Mouse (Mus musculus) stomach, embryonic 14.5 days (tissue): ENCODE measurements at regions not wholly inside any gene's neighbourhood (a gene's known extent, or its start where the extent isn't known, plus 50 kb on each side); places are given as distances from the start of the nearest gene placed in this dataset.

ENCODE experiments used
- ATAC-seq: fragments of 200-750 bp; cut with Nextera tagmentation; 2 replicates; pipeline ENCODE4 v1.8.0; 2017; ENCODE audit warnings: low read depth, moderate TSS enrichment; ENCODE audit not compliant: insufficient number of reproducible peaks, insufficient read depth, low FRiP score
- H3K27ac ChIP-seq: fragments of 300-500 bp; sonication (generic); 2 replicates; pipeline ENCODE4 v1.5.1; 2014; ENCODE audit warnings: mild to moderate bottlenecking, low read length, moderate library complexity, mixed read lengths
- H3K27me3 ChIP-seq: fragments of 300-500 bp; sonication (generic); 2 replicates; pipeline ENCODE4 v1.6.1; 2014; ENCODE audit warnings: low read length, control low read depth, mixed read lengths; ENCODE audit not compliant: control insufficient read depth, insufficient read depth
- H3K36me3 ChIP-seq: fragments of 300-500 bp; sonication (generic); 2 replicates; pipeline ENCODE4 v1.6.1; 2014; ENCODE audit warnings: mild to moderate bottlenecking, control low read depth, low read length, moderate library complexity, mixed read lengths; ENCODE audit not compliant: control insufficient read depth, insufficient read depth
- H3K4me1 ChIP-seq: fragments of 300-500 bp; sonication (generic); 2 replicates; pipeline ENCODE4 v1.6.1; 2014; ENCODE audit warnings: low read length, control low read depth, mixed read lengths; ENCODE audit not compliant: control insufficient read depth, insufficient read depth
- H3K4me2 ChIP-seq: fragments of 300-500 bp; sonication (generic); replicated peaks from 2 replicates; pipeline ENCODE4 v1.6.1; 2014; ENCODE audit warnings: low read depth, low read length, control low read depth
- H3K4me3 ChIP-seq: fragments of 300-500 bp; sonication (generic); 2 replicates; pipeline ENCODE4 v1.5.1; 2014; ENCODE audit warnings: low read depth, low read length, control low read depth
- H3K9ac ChIP-seq: fragments of 300-500 bp; sonication (generic); replicated peaks from 2 replicates; pipeline ENCODE4 v1.6.1; 2014; ENCODE audit warnings: low read depth, mild to moderate bottlenecking, control low read depth, low read length, moderate library complexity, mixed read lengths
- H3K9me3 ChIP-seq: fragments of 300-500 bp; sonication (generic); 2 replicates; pipeline ENCODE4 v1.6.1; 2016; ENCODE audit warnings: low read depth, low read length, control low read depth; ENCODE audit not compliant: control insufficient read depth
- WGBS: fragments of 180-500 bp; shearing (Covaris S2); extraction: QIAGEN DNeasy Blood & Tissue Kit; methylation state at CpG from one replicate; pipeline ENCODE4 v1.1.7; 2014; 5-methylcytosine and 5-hydroxymethylcytosine counted together

DNA sequence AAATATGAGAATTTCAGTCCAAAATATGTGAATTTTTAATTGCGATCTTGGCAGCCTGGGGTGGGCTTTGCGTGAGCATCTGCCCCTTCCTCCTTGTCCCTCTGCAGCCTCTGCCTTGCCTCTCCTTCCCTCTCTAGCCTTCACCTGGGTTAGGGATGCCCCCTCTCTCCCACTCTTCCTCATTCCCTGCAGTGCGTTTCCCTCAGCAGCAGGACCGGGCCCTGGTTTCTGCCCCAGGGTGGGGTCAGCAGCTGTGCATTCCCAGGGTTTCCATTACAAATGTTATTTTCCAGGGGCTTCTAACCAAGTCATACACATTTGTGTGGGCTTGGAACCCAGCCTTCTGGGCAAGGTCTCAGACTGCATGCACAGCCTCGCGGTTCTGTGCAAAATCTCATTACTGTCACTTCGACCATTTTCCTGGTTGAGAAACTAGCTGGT, 67.6 kb upstream of the Klhl29 start:
- ATAC-seq = no peak
- 48% methylated on average over 7 of the region's 7 CpGs for WGBS
- H3K27me3 ChIP-seq = no peaks in the 10 kb centered on the region
- no peaks in the 10 kb centered on the region for H3K9me3 ChIP-seq
- H3K36me3 ChIP-seq = no peaks in the 10 kb centered on the region
- H3K27ac ChIP-seq = 0 out of 2 replicates have a peak overlapping the region, but pooled peaks have one; percentile 15
- H3K4me3 ChIP-seq = no peak overlapping the region
- no peaks in the 10 kb centered on the region for H3K4me1 ChIP-seq
- no peak overlapping the region for H3K4me2 ChIP-seq
- H3K9ac ChIP-seq = no peak overlapping the region

DNA sequence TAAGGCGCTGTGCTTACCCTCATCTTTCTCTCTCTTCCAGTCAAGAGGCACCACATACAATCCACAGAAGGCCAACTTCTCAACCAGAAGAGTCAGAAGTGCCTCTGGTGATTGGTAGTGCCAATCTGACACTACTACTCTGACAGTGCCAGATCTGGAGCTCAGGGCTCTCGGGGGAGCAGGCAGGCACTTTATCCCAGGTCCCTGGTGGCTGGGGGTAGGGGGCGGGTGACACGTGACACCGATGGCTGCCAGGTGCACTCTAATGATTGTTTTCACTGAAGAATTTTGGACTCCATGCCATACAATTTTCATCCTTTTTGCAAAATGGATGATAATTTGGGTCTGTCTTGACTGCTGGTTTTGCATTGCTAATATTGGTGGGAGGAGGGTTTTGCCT, 67.2 kb upstream of the Klhl29 start:
- 91% methylated on average over 5 of the region's 5 CpGs for WGBS
- H3K9ac ChIP-seq = no peak overlapping the region
- H3K27me3 ChIP-seq = no peaks in the 10 kb centered on the region
- no peaks in the 10 kb centered on the region for H3K4me1 ChIP-seq
- no peak for ATAC-seq
- H3K36me3 ChIP-seq = no peaks in the 10 kb centered on the region
- H3K9me3 ChIP-seq = no peaks in the 10 kb centered on the region
- no peak overlapping the region for H3K27ac ChIP-seq
- no peak overlapping the region for H3K4me2 ChIP-seq
- H3K4me3 ChIP-seq = no peak overlapping the region

DNA sequence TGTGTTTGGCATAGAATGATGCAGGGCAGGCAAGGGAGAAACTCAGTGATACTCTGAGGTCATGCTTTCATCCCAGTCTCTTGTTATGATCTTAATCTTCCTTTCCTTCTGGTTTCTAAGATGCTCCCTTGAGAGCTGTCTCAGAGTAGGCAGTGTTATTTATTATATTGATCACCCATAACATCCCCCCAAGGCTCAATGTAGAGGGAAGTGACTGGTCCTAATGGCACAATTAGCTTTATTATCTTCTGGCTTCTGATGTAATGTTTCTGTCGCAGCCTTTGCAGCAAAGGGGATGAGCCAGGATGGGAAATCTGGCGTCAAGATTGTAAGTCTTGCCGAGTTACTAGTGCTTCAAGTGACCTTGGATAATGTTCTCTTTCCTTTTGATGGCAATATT, 65.0 kb upstream of the Klhl29 start:
- H3K9me3 ChIP-seq = no peaks in the 10 kb centered on the region
- 78% methylated on average over 3 of the region's 3 CpGs for WGBS
- H3K27ac ChIP-seq = no peak overlapping the region
- ATAC-seq = no peak
- H3K4me2 ChIP-seq = no peak overlapping the region
- no peaks in the 10 kb centered on the region for H3K36me3 ChIP-seq
- H3K9ac ChIP-seq = no peak overlapping the region
- H3K4me3 ChIP-seq = no peak overlapping the region
- H3K27me3 ChIP-seq = no peaks in the 10 kb centered on the region
- no peaks in the 10 kb centered on the region for H3K4me1 ChIP-seq

DNA sequence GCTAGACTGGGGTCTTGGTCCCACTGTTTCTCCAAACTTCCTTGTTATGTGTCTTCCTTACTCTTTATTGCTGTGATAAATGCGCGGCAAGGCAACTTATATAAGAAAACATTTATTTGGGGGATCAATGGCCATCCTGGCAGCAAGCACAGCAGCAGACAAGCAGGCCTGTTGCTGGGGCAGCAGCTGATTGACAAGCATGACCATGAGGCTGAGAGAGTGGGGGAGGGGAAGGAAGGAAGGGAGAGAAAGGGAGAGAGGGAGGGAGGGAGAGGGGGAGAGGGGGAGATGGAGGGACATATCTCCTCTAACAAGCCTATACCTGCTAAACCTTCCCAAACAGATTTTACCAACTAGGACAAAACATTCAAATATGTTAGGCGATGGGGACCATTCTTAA, 60.4 kb upstream of the Klhl29 start:
- H3K9ac ChIP-seq = no peak overlapping the region
- H3K4me3 ChIP-seq = no peak overlapping the region
- no peak overlapping the region for H3K4me2 ChIP-seq
- 85% methylated on average over 3 of the region's 3 CpGs for WGBS
- no peaks in the 10 kb centered on the region for H3K9me3 ChIP-seq
- H3K36me3 ChIP-seq = no peaks in the 10 kb centered on the region
- no peaks in the 10 kb centered on the region for H3K4me1 ChIP-seq
- no peaks in the 10 kb centered on the region for H3K27me3 ChIP-seq
- H3K27ac ChIP-seq = no peak overlapping the region
- ATAC-seq = no peak

DNA sequence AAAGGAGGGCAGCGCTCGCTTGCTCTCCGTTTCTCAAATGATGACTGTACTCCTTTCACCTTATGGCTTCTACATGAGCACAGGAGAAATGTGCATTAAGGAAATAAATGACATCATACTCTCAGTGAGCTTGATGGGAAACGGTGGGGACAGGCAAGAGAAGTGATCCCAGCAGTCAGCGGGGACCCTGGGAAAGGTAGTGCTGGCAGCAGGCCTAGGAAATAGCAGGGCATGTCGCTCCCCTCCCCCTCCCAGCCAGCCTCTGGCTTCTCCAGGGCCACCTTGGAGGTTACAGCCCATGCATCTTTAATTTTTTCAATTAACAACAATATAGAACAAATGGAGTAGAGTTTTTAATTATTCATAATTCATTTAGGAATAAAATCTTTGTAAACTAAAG, 58.6 kb upstream of the Klhl29 start:
- Histone ChIP-seq H3K4me2 (no peak overlapping the region), H3K4me3 (no peak overlapping the region), H3K27ac (no peak overlapping the region), H3K9ac (no peak overlapping the region), H3K36me3 (no peaks in the 10 kb centered on the region), H3K9me3 (no peaks in the 10 kb centered on the region), H3K27me3 (no peaks in the 10 kb centered on the region), H3K4me1 (no peaks in the 10 kb centered on the region)
- no peak for ATAC-seq
- WGBS = 55% methylated on average over 6 of the region's 6 CpGs

DNA sequence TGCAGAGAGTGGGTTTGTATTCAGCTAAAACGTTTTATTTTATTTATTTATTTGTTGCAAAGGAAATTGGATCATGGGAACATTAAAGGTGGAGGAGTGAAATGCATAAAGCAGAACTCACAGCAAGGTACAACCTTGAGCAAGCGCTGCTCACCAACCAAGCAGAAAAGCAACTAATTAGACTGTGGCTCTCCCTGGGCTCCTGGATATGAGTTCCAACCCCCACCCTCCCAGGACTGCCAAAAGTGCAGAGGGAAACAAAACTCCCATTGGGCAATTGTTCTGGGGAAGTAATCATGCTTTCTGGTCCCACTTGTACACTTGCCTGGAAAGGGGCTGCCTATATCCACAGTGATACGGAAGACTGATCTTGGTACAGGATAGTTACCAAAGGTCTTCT, 57.2 kb upstream of the Klhl29 start:
- H3K27ac ChIP-seq = no peak overlapping the region
- H3K27me3 ChIP-seq = no peaks in the 10 kb centered on the region
- no peak overlapping the region for H3K4me3 ChIP-seq
- H3K36me3 ChIP-seq = no peaks in the 10 kb centered on the region
- no peak overlapping the region for H3K4me2 ChIP-seq
- H3K9me3 ChIP-seq = no peaks in the 10 kb centered on the region
- WGBS = 73% methylated on average over 3 of the region's 3 CpGs
- no peaks in the 10 kb centered on the region for H3K4me1 ChIP-seq
- ATAC-seq = no peak
- no peak overlapping the region for H3K9ac ChIP-seq

DNA sequence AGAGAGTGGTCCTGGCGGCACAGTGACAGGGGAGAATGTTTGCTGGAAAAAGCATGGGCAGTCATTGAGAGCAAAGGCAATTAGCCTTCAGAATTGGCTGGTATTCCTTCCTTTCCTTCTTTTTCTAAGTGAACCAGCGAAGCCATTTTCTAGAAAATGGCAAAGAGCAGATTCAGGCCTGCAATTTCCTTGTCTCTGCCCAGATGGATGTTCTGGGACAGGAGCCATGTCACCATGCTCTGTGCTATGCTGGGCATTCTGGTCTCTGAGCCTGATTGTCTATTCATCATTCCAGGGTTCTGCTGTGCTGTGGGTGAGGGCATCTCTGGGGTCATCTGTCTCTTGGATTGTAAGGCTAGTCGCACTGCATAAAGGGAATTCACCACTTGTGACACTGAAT, 53.3 kb upstream of the Klhl29 start:
- Histone ChIP-seq H3K4me2 (no peak overlapping the region), H3K27me3 (no peaks in the 10 kb centered on the region), H3K9ac (no peak overlapping the region), H3K36me3 (no peaks in the 10 kb centered on the region), H3K4me1 (no peaks in the 10 kb centered on the region), H3K4me3 (no peak overlapping the region), H3K9me3 (no peaks in the 10 kb centered on the region), H3K27ac (no peak overlapping the region)
- 68% methylated on average over 3 of the region's 3 CpGs for WGBS
- ATAC-seq = no peak
